Mouse (Mus musculus) heart, postnatal 25 days (tissue): ENCODE measurements around the gene Unc5b. TPM values are rescaled to one million over a fixed set of nuclear protein-coding genes. Genes with fewer than 3 reads are reported as not detected.

Experiments used
- DNase-seq: peaks from one replicate; pipeline ENCODE4 v3.0.0; 2022; ENCODE audit warnings: low spot score
- intact Hi-C: fragments of 180-260 bp; cut with DNase I; formaldehyde crosslinking; loops from one replicate; pipeline ENCODE4 v1.15.1; 2025
- total RNA-seq, 2 experiments: library from RNA; stranded (reverse); gene quantifications; 2 replicates each; pipeline ENCODE4 v1.2.3; 2021

Unc5b gene
- total RNA-seq, 2 experiments from 2014 or later = 15.2 to 18.4 TPM

- DNase-seq = no peak
- intact Hi-C loops = no loop called here
Observed at GRCm38 (mm10) chr10:60737169-60737728, 94.1 kb downstream of the Unc5b start.

GRCm38 (mm10) chr10:60735737-60736136 lies 95.6 kb downstream of the Unc5b start:
- no peak for DNase-seq

GRCm38 (mm10) chr10:60733471-60733870 lies 97.9 kb downstream of the Unc5b start:
- DNase-seq = no peak
- intact Hi-C loops = no loop called here

More at GRCm38 (mm10) chr10:60735737-60736136, 95.6 kb downstream of the Unc5b start:
- intact Hi-C loops = no loop called here

- DNase-seq = peak; percentile 21
- intact Hi-C loops = no loop called here
Observed at GRCm38 (mm10) chr10:60732397-60732861, 99.0 kb downstream of the Unc5b start.

- intact Hi-C loops = no loop called here
- no peak for DNase-seq
Observed at GRCm38 (mm10) chr10:60731742-60732141, 99.6 kb downstream of the Unc5b start.

- intact Hi-C loops = no loop called here
- DNase-seq = no peak
Observed at GRCm38 (mm10) chr10:60727301-60727700, 104.1 kb downstream of the Unc5b start.

GRCm38 (mm10) chr10:60726896-60727295 lies 104.5 kb downstream of the Unc5b start:
- intact Hi-C loops = no loop called here
- no peak for DNase-seq

GRCm38 (mm10) chr10:60724496-60724895 lies 106.9 kb downstream of the Unc5b start:
- DNase-seq = no peak
- intact Hi-C loops = no loop called here

GRCm38 (mm10) chr10:60723345-60723744 lies 108.0 kb downstream of the Unc5b start:
- DNase-seq = no peak
- intact Hi-C loops = no loop called here

- DNase-seq = no peak
- intact Hi-C loops = no loop called here
Observed at GRCm38 (mm10) chr10:60721640-60722039, 109.7 kb downstream of the Unc5b start.

- intact Hi-C loops = no loop called here
- DNase-seq = no peak
Observed at GRCm38 (mm10) chr10:60720461-60720860, 110.9 kb downstream of the Unc5b start.

GRCm38 (mm10) chr10:60718491-60718890 lies 112.9 kb downstream of the Unc5b start:
- intact Hi-C loops = no loop called here
- DNase-seq = no peak

- intact Hi-C loops = no loop called here
- DNase-seq = no peak
Observed at GRCm38 (mm10) chr10:60716449-60716848, 114.9 kb downstream of the Unc5b start.

Other genes with a start within 250 kb of the Unc5b start
- gene Cdh23, start 135.1 kb downstream of the Unc5b start, total RNA-seq = 1 to 10 TPM; 5.4 to 5.9 TPM
- gene Slc29a3, start 78.8 kb downstream of the Unc5b start, total RNA-seq = 1 to 10 TPM; 4.8 to 6.3 TPM